Mouse (Mus musculus) forebrain, embryonic 13.5 days (tissue): ENCODE results near the gene Poll. TPM values are rescaled to one million over a fixed set of nuclear protein-coding genes. Genes with fewer than 3 reads are reported as not detected.

Experiments used
- ATAC-seq: fragments of 200-750 bp; cut with Nextera tagmentation; 2 replicates; pipeline ENCODE4 v1.8.0; 2017
- H3K27ac ChIP-seq: fragments of 300-500 bp; sonication (generic); 2 replicates; pipeline ENCODE4 v1.5.1; 2015; ENCODE audit warnings: inconsistent platforms, mild to moderate bottlenecking, moderate library complexity
- H3K27me3 ChIP-seq: fragments of 300-500 bp; sonication (generic); 2 replicates; pipeline ENCODE4 v1.6.1; 2015; ENCODE audit warnings: mild to moderate bottlenecking, inconsistent platforms
- H3K36me3 ChIP-seq: fragments of 300-500 bp; sonication (generic); 2 replicates; pipeline ENCODE4 v1.6.1; 2015; ENCODE audit warnings: mild to moderate bottlenecking, inconsistent platforms; ENCODE audit not compliant: poor library complexity, severe bottlenecking
- H3K4me1 ChIP-seq: fragments of 300-500 bp; sonication (generic); 2 replicates; pipeline ENCODE4 v1.6.1; 2015; ENCODE audit warnings: inconsistent platforms
- H3K4me2 ChIP-seq: fragments of 300-500 bp; sonication (generic); 2 replicates; pipeline ENCODE4 v1.6.1; 2015; ENCODE audit warnings: inconsistent platforms, mild to moderate bottlenecking, moderate library complexity
- H3K4me3 ChIP-seq: fragments of 300-500 bp; sonication (generic); 2 replicates; pipeline ENCODE4 v1.5.1; 2015; ENCODE audit warnings: mild to moderate bottlenecking, inconsistent platforms
- H3K9ac ChIP-seq: fragments of 300-500 bp; sonication (generic); 2 replicates; pipeline ENCODE4 v1.6.1; 2015; ENCODE audit warnings: mild to moderate bottlenecking, inconsistent platforms
- H3K9me3 ChIP-seq: fragments of 300-500 bp; sonication (generic); replicated peaks from 2 replicates; pipeline ENCODE4 v1.6.1; 2016; ENCODE audit warnings: inconsistent platforms
- WGBS: fragments of 180-500 bp; shearing (Covaris S2); methylation state at CpG from one replicate; pipeline ENCODE4 v1.1.7; 2015; 5-methylcytosine and 5-hydroxymethylcytosine counted together
- polyA plus RNA-seq: library from polyadenylated mRNA; unstranded; fragments of >200 nt; fragmentation: Nextera tagmentation; extraction: Ambion mirVana; gene quantifications from 2 replicates; pipeline ENCODE4 v1.2.1, GENCODE M21; 2015

Gene Poll
- polyA plus RNA-seq, 1 experiment from 2014 or later: 16.2 TPM

DNA sequence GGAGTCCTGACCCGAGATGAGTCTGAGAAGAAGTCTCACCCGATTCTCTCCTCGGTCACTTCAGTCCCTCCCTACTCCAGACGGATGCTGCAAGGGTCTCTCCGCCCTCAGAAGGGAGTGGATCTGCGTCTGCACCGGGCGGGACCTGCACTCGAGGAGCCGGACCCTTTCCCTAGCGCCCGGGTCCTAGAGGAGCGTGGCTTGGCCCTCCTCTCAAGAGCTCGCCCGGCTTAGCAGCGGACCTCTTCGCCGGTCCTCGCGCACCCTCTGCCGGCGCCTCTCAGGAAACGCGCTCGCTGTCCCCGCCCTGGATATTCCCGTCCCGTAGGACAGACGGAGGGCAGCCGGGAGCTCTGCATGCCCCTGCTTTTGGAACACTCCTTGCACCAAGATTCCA, 15.4 kb downstream of the Poll start:
- H3K27me3 ChIP-seq: peaks cover 74% of the 10 kb centered on the region
- peak overlapping the region; percentile 69 for H3K4me2 ChIP-seq
- H3K27ac ChIP-seq: no peak overlapping the region
- peak overlapping the region; percentile 34 for H3K4me3 ChIP-seq
- peak overlapping the region; percentile 53; the same call in 1 of the 2 replicates for H3K9ac ChIP-seq
- no peaks in the 10 kb centered on the region for H3K9me3 ChIP-seq
- ATAC-seq: peak; percentile 75
- under 1% methylated on average over 30 of the region's 30 CpGs for WGBS
- H3K36me3 ChIP-seq: no peaks in the 10 kb centered on the region
- peaks cover 26% of the 10 kb centered on the region for H3K4me1 ChIP-seq

DNA sequence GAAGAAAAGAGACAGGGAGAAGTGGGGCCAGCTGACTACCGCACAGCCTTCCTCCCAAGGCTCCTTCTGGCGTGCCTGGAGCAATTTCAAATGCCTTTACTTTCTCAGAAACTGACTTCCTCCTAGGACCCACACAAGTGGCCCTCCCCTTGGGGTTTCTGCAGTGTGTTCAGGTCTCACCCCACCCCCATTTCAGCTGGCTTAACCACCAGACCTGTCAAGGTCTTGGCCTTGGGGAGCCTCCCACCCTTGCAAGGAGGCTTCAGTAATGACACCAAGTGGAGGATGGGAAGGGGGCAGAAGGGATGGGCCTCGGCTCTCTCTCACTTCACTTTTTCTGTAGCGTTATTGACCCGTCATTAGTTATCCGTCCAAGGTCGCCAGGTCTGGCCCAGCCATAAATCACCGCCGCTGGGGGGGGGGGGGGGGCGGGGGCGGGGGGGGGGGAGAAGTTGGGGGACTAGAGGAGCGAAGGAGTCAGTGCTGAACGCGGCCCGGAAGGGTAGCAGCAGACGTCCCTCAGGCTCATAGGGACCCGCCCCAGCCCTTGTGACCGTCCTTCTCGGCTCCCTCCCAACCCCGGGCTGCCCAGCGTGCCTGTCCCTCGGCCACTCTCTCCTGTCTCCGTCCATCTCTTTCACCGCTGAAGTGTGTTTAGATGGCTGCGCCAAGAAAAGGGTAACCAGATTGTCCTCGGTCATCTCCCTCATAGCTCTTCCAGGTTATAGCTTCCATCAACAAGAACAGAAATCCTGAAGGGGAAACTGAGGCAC, 16.0 kb downstream of the Poll start:
- no peak overlapping the region for H3K27ac ChIP-seq
- peak overlapping the region; percentile 34 for H3K4me3 ChIP-seq
- H3K4me2 ChIP-seq: peak overlapping the region; percentile 69
- no peaks in the 10 kb centered on the region for H3K36me3 ChIP-seq
- WGBS: 1% methylated on average over 17 of the region's 26 CpGs
- H3K9me3 ChIP-seq: no peaks in the 10 kb centered on the region
- H3K9ac ChIP-seq: peak overlapping the region; percentile 53; the same call in 1 of the 2 replicates
- no peak for ATAC-seq
- peaks cover 71% of the 10 kb centered on the region for H3K27me3 ChIP-seq
- peaks cover 26% of the 10 kb centered on the region for H3K4me1 ChIP-seq

- peak overlapping the region; percentile 67 for H3K9ac ChIP-seq
- 14% methylated on average over 3 of the region's 3 CpGs for WGBS
- peak overlapping the region; percentile 41 for H3K4me3 ChIP-seq
- H3K27ac ChIP-seq: peak overlapping the region; percentile 25
- H3K4me1 ChIP-seq: peaks cover 26% of the 10 kb centered on the region
- no peaks in the 10 kb centered on the region for H3K9me3 ChIP-seq
- H3K36me3 ChIP-seq: no peaks in the 10 kb centered on the region
- H3K27me3 ChIP-seq: peaks cover 63% of the 10 kb centered on the region
- ATAC-seq: no peak
- peak overlapping the region; percentile 79 for H3K4me2 ChIP-seq
Observed at GRCm38 (mm10) chr19:45542061-45542460, 18.3 kb downstream of the Poll start.

GRCm38 (mm10) chr19:45541409-45542041, 18.8 kb downstream of the Poll start:
- Histone ChIP-seq H3K27ac (peak overlapping the region; percentile 25), H3K4me2 (peak overlapping the region; percentile 79), H3K36me3 (no peaks in the 10 kb centered on the region), H3K9me3 (no peaks in the 10 kb centered on the region), H3K4me3 (peak overlapping the region; percentile 41), H3K4me1 (peaks cover 26% of the 10 kb centered on the region), H3K27me3 (peaks cover 58% of the 10 kb centered on the region), H3K9ac (peak overlapping the region; percentile 67)
- peak; percentile 66 for ATAC-seq
- WGBS: under 1% methylated on average over 50 of the region's 58 CpGs

DNA sequence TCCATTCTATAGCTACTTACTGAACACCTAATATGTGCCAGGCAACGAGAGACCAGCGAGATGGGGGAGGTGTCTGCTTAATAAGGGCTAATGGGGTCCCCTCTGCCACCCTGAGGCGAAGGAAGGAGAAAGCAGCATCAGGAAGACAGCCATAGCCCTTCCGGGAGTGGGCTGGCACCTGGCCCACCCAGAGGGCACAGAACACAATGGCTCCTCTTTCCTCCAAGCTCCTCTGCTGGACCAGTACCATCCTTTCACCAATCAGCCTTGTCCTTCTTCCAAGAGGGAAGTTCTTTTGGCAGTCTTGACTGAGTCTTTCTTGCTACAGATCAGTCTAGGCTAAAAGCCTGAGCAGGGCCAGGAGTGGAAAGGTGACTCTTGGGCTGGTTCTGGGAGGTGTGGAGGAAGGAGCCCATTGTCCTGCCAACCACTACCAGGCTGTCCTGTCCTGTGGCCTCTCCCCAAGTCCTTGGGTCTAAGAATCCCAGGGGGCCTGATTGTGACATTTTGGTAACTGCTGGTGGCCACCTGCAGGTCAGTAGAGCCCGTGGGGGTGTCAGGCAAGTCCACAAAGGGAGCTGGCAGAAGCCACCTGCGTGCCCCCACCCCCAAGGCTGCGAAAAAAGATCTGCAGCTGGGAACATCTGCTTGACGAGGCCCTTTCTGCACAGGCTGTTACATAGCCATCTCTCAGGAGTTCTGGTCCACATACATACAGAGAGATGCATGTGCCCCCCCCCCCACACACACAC, 19.5 kb downstream of the Poll start:
- peaks cover 51% of the 10 kb centered on the region for H3K27me3 ChIP-seq

GRCm38 (mm10) chr19:45537505-45537904, 22.8 kb downstream of the Poll start:
- 50% methylated on average over 1 of the region's 1 CpGs for WGBS
- Histone ChIP-seq H3K4me3 (no peak overlapping the region), H3K4me2 (no peak overlapping the region), H3K27ac (no peak overlapping the region), H3K9ac (no peak overlapping the region), H3K27me3 (peaks cover 23% of the 10 kb centered on the region), H3K4me1 (peaks cover 34% of the 10 kb centered on the region), H3K9me3 (no peaks in the 10 kb centered on the region), H3K36me3 (no peaks in the 10 kb centered on the region)
- ATAC-seq: no peak

More for the DNA sequence above, 19.5 kb downstream of the Poll start:
- peak; percentile 22; the same call in 1 of the 2 replicates for ATAC-seq
- Histone ChIP-seq H3K4me1 (peaks cover 26% of the 10 kb centered on the region), H3K9me3 (no peaks in the 10 kb centered on the region), H3K36me3 (no peaks in the 10 kb centered on the region), H3K4me2 (peak overlapping the region; percentile 79), H3K27ac (no peak overlapping the region), H3K4me3 (peak overlapping the region; percentile 41), H3K9ac (peak overlapping the region; percentile 67)
- 20% methylated on average over 8 of the region's 8 CpGs for WGBS

DNA sequence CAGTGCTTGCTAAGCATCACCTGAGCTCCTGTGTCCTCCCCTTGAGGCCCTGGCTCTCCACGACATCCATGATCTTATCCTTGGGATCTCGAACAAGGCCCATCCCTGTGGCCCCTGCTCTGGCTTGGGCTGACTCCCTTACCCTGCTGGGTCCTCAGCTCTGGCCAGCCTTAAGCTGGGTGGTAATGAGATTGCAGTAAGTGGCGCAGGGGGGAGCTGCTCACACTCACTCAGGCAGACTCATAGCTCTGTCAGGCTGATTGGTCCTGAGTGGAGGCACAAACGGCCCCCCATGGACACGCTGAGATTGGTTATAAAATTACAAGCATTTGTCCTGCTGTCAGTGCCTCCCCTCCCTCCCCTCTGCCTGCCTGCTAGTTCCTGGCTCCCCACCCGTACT, 24.4 kb downstream of the Poll start:
- H3K4me2 ChIP-seq: no peak overlapping the region
- H3K27me3 ChIP-seq: peaks cover 12% of the 10 kb centered on the region
- H3K36me3 ChIP-seq: 0 out of 2 replicates have a peak, but pooled peaks cover 2% of the 10 kb centered on the region
- H3K27ac ChIP-seq: no peak overlapping the region
- no peak overlapping the region for H3K9ac ChIP-seq
- whole genome bisulfite sequencing: 62% methylated on average over 6 of the region's 6 CpGs
- no peak overlapping the region for H3K4me3 ChIP-seq
- H3K9me3 ChIP-seq: no peaks in the 10 kb centered on the region
- no peak for ATAC-seq
- H3K4me1 ChIP-seq: peaks cover 18% of the 10 kb centered on the region

- ATAC-seq: no peak
- WGBS: 82% methylated on average over 8 of the region's 8 CpGs
- H3K27me3 ChIP-seq: peaks cover 5% of the 10 kb centered on the region; the same call in 1 of the 2 replicates
- H3K9me3 ChIP-seq: no peaks in the 10 kb centered on the region
- no peak overlapping the region for H3K4me2 ChIP-seq
- H3K9ac ChIP-seq: no peak overlapping the region
- peaks cover 9% of the 10 kb centered on the region for H3K36me3 ChIP-seq
- peaks cover 13% of the 10 kb centered on the region for H3K4me1 ChIP-seq
- no peak overlapping the region for H3K27ac ChIP-seq
- no peak overlapping the region for H3K4me3 ChIP-seq
Observed at GRCm38 (mm10) chr19:45535214-45535735, 25.1 kb downstream of the Poll start.

- H3K4me3 ChIP-seq: no peak overlapping the region
- H3K27me3 ChIP-seq: no peaks in the 10 kb centered on the region
- peaks cover 25% of the 10 kb centered on the region for H3K36me3 ChIP-seq
- H3K9me3 ChIP-seq: no peaks in the 10 kb centered on the region
- no peak overlapping the region for H3K9ac ChIP-seq
- no peak overlapping the region for H3K27ac ChIP-seq
- no peak for ATAC-seq
- WGBS: 65% methylated on average over 7 of the region's 7 CpGs
- H3K4me2 ChIP-seq: no peak overlapping the region
- H3K4me1 ChIP-seq: peaks cover 13% of the 10 kb centered on the region
Observed at GRCm38 (mm10) chr19:45533617-45534016, 26.7 kb downstream of the Poll start.

DNA sequence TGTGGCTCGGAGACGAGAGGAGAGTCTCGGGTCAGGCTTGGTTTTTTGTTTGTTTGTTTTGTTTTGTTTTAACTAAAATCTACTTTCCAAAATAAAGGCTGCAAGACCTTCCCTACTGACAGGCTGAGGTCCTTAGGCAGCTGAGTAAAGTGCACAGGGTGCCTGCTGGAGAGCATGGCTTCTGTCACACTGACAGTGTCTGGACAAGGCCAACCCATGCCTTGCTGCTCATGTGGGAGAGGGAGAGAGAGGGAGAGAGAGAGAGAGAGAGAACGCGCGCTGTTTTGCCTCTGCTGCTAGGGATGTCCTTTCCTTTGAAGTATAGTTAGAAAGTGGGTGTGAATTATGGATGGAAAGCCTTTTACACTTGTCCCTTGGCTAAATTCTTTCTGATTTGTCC, 28.8 kb downstream of the Poll start:
- H3K4me3 ChIP-seq: no peak overlapping the region
- whole genome bisulfite sequencing: 71% methylated on average over 6 of the region's 6 CpGs
- H3K9ac ChIP-seq: no peak overlapping the region
- H3K36me3 ChIP-seq: peaks cover 46% of the 10 kb centered on the region
- H3K4me2 ChIP-seq: no peak overlapping the region
- H3K9me3 ChIP-seq: no peaks in the 10 kb centered on the region
- no peak for ATAC-seq
- peaks cover 13% of the 10 kb centered on the region for H3K4me1 ChIP-seq
- H3K27ac ChIP-seq: no peak overlapping the region
- H3K27me3 ChIP-seq: no peaks in the 10 kb centered on the region

GRCm38 (mm10) chr19:45530200-45530995, 29.9 kb downstream of the Poll start:
- no peak overlapping the region for H3K9ac ChIP-seq
- H3K4me3 ChIP-seq: no peak overlapping the region
- H3K4me1 ChIP-seq: peaks cover 13% of the 10 kb centered on the region
- no peak overlapping the region for H3K27ac ChIP-seq
- H3K9me3 ChIP-seq: no peaks in the 10 kb centered on the region
- H3K4me2 ChIP-seq: no peak overlapping the region
- H3K36me3 ChIP-seq: peaks cover 47% of the 10 kb centered on the region
- H3K27me3 ChIP-seq: no peaks in the 10 kb centered on the region
- WGBS: 89% methylated on average over 15 of the region's 15 CpGs
- ATAC-seq: no peak
